Mouse (Mus musculus) macrophage (primary cell): ENCODE measurements at regions not wholly inside any gene's neighbourhood (a gene's known extent, or its start where the extent isn't known, plus 50 kb on each side); places are given as distances from the start of the nearest gene placed in this dataset.
A peak's percentile ranks its signal among the peaks of the same experiment; 100 is the strongest.

Experiments used
- H3K27ac ChIP-seq: fragments of 350-480 bp; formaldehyde crosslinking; 2 replicates; pipeline ENCODE4 v1.9.0; 2021
- H3K36me3 ChIP-seq: fragments of 350-480 bp; formaldehyde crosslinking; 2 replicates; pipeline ENCODE4 v1.9.0; 2021; ENCODE audit errors: inconsistent target
- H3K4me3 ChIP-seq: fragments of 350-480 bp; formaldehyde crosslinking; 2 replicates; pipeline ENCODE4 v1.9.0; 2021; ENCODE audit errors: inconsistent target
- H3K79me2 ChIP-seq: fragments of 350-480 bp; formaldehyde crosslinking; 2 replicates; pipeline ENCODE4 v1.9.0; 2021; ENCODE audit errors: inconsistent target
- WGBS: methylation state at CpG from one replicate; pipeline ENCODE4 v1.1.7; 2026; ENCODE audit warnings: inconsistent platforms; ENCODE audit not compliant: missing documents; 5-methylcytosine and 5-hydroxymethylcytosine counted together

GRCm38 (mm10) chr6:31209411-31210139, 189.0 kb upstream of the Mkln1 start:
- 8% methylated on average over 15 of the region's 15 CpGs for WGBS
- peak overlapping the region; percentile 79 for H3K27ac ChIP-seq

GRCm38 (mm10) chr6:31210209-31210714, 188.3 kb upstream of the Mkln1 start:
- WGBS = 34% methylated on average over 7 of the region's 7 CpGs
- Histone ChIP-seq H3K4me3 (peak overlapping the region; percentile 33), H3K79me2 (peaks cover 92% of the 10 kb centered on the region), H3K36me3 (no peaks in the 10 kb centered on the region), H3K27ac (peak overlapping the region; percentile 79)

More at GRCm38 (mm10) chr6:31209411-31210139, 189.0 kb upstream of the Mkln1 start:
- H3K79me2 ChIP-seq = peaks cover 92% of the 10 kb centered on the region
- H3K36me3 ChIP-seq = no peaks in the 10 kb centered on the region
- peak overlapping the region; percentile 33 for H3K4me3 ChIP-seq

GRCm38 (mm10) chr6:31211091-31211490, 187.4 kb upstream of the Mkln1 start:
- Histone ChIP-seq H3K4me3 (no peak overlapping the region), H3K27ac (no peak overlapping the region), H3K36me3 (no peaks in the 10 kb centered on the region), H3K79me2 (peaks cover 92% of the 10 kb centered on the region)
- WGBS = 63% methylated on average over 4 of the region's 4 CpGs

GRCm38 (mm10) chr6:31211616-31212015, 186.9 kb upstream of the Mkln1 start:
- Histone ChIP-seq H3K36me3 (no peaks in the 10 kb centered on the region), H3K27ac (no peak overlapping the region), H3K79me2 (peaks cover 87% of the 10 kb centered on the region), H3K4me3 (no peak overlapping the region)
- WGBS = 96% methylated on average over 5 of the region's 5 CpGs

- WGBS = 94% methylated on average over 7 of the region's 7 CpGs
- H3K4me3 ChIP-seq = no peak overlapping the region
Observed at GRCm38 (mm10) chr6:31212080-31212479, 186.5 kb upstream of the Mkln1 start.

GRCm38 (mm10) chr6:31212694-31213093, 185.8 kb upstream of the Mkln1 start:
- H3K36me3 ChIP-seq = no peaks in the 10 kb centered on the region
- H3K79me2 ChIP-seq = peaks cover 86% of the 10 kb centered on the region
- H3K27ac ChIP-seq = no peak overlapping the region
- WGBS = 92% methylated on average over 11 of the region's 13 CpGs
- no peak overlapping the region for H3K4me3 ChIP-seq

More at GRCm38 (mm10) chr6:31212080-31212479, 186.5 kb upstream of the Mkln1 start:
- Histone ChIP-seq H3K27ac (no peak overlapping the region), H3K36me3 (no peaks in the 10 kb centered on the region), H3K79me2 (peaks cover 86% of the 10 kb centered on the region)

- WGBS = 81% methylated on average over 4 of the region's 4 CpGs
- no peak overlapping the region for H3K4me3 ChIP-seq
- no peaks in the 10 kb centered on the region for H3K36me3 ChIP-seq
- H3K79me2 ChIP-seq = peaks cover 85% of the 10 kb centered on the region
- no peak overlapping the region for H3K27ac ChIP-seq
Observed at GRCm38 (mm10) chr6:31213161-31213560, 185.4 kb upstream of the Mkln1 start.

- WGBS = 78% methylated on average over 8 of the region's 8 CpGs
- peaks cover 79% of the 10 kb centered on the region for H3K79me2 ChIP-seq
- no peak overlapping the region for H3K27ac ChIP-seq
- H3K36me3 ChIP-seq = no peaks in the 10 kb centered on the region
- peak overlapping the region; percentile 28 for H3K4me3 ChIP-seq
Observed at GRCm38 (mm10) chr6:31215661-31216060, 182.9 kb upstream of the Mkln1 start.

- no peaks in the 10 kb centered on the region for H3K36me3 ChIP-seq
- peak overlapping the region; percentile 91 for H3K27ac ChIP-seq
- H3K79me2 ChIP-seq = peaks cover 71% of the 10 kb centered on the region
- H3K4me3 ChIP-seq = peak overlapping the region; percentile 98
- WGBS = under 1% methylated on average over 62 of the region's 100 CpGs
Observed at GRCm38 (mm10) chr6:31216206-31217059, 182.1 kb upstream of the Mkln1 start.

GRCm38 (mm10) chr6:31217060-31217541, 181.4 kb upstream of the Mkln1 start:
- under 1% methylated on average over 18 of the region's 20 CpGs for WGBS
- Histone ChIP-seq H3K79me2 (peaks cover 65% of the 10 kb centered on the region), H3K27ac (peak overlapping the region; percentile 91), H3K36me3 (no peaks in the 10 kb centered on the region), H3K4me3 (peak overlapping the region; percentile 98)

- under 1% methylated on average over 24 of the region's 25 CpGs for WGBS
- H3K79me2 ChIP-seq = peaks cover 59% of the 10 kb centered on the region
- H3K27ac ChIP-seq = peak overlapping the region; percentile 91
- peak overlapping the region; percentile 98 for H3K4me3 ChIP-seq
- H3K36me3 ChIP-seq = no peaks in the 10 kb centered on the region
Observed at GRCm38 (mm10) chr6:31217641-31218138, 180.8 kb upstream of the Mkln1 start.

- Histone ChIP-seq H3K27ac (peak overlapping the region; percentile 91), H3K79me2 (peaks cover 53% of the 10 kb centered on the region), H3K4me3 (peak overlapping the region; percentile 98), H3K36me3 (no peaks in the 10 kb centered on the region)
- WGBS = under 1% methylated on average over 40 of the region's 40 CpGs
Observed at GRCm38 (mm10) chr6:31218139-31218750, 180.3 kb upstream of the Mkln1 start.

GRCm38 (mm10) chr6:31218880-31219279, 179.7 kb upstream of the Mkln1 start:
- H3K4me3 ChIP-seq = peak overlapping the region; percentile 98
- H3K79me2 ChIP-seq = peaks cover 47% of the 10 kb centered on the region
- 30% methylated on average over 8 of the region's 8 CpGs for WGBS
- H3K36me3 ChIP-seq = no peaks in the 10 kb centered on the region
- peak overlapping the region; percentile 91 for H3K27ac ChIP-seq

GRCm38 (mm10) chr6:31219736-31220135, 178.8 kb upstream of the Mkln1 start:
- Histone ChIP-seq H3K4me3 (peak overlapping the region; percentile 59), H3K27ac (peak overlapping the region; percentile 79), H3K36me3 (no peaks in the 10 kb centered on the region), H3K79me2 (peaks cover 38% of the 10 kb centered on the region)
- 45% methylated on average over 3 of the region's 3 CpGs for WGBS
